Mouse (Mus musculus) heart, adult 2 months (tissue): ENCODE data around the gene Shtn1. TPM values are rescaled to one million over a fixed set of nuclear protein-coding genes. Genes with fewer than 3 reads are reported as not detected.
A peak's percentile ranks its signal among the peaks of the same experiment; 100 is the strongest.

Source experiments
- DNase-seq, 2 experiments: peaks; one replicate each; pipeline ENCODE4 v3.0.0; 2021
- H3K27ac ChIP-seq: fragments of 200-600 bp; 2 replicates; pipeline ENCODE4 v1.8.1; 2022
- H3K27me3 ChIP-seq: fragments of 200-500 bp; 2 replicates; pipeline ENCODE4 v1.6.1; 2012; ENCODE audit warnings: mild to moderate bottlenecking, low read length, inconsistent platforms, mixed read lengths; ENCODE audit not compliant: control insufficient read depth, insufficient read depth
- H3K36me3 ChIP-seq: fragments of 200-500 bp; 2 replicates; pipeline ENCODE4 v1.6.1; 2012; ENCODE audit warnings: low read length, inconsistent platforms; ENCODE audit not compliant: control insufficient read depth, insufficient read depth
- H3K4me1 ChIP-seq: fragments of 200-500 bp; 2 replicates; pipeline ENCODE4 v1.6.1; 2011; ENCODE audit warnings: low read length; ENCODE audit not compliant: control insufficient read depth, insufficient read depth
- H3K4me3 ChIP-seq: fragments of 200-600 bp; 2 replicates; pipeline ENCODE4 v1.8.1; 2022
- H3K79me2 ChIP-seq: fragments of 200-500 bp; replicated peaks from 2 replicates; pipeline ENCODE4 v1.6.1; 2012; ENCODE audit warnings: mild to moderate bottlenecking, inconsistent platforms, low read length, moderate library complexity, mixed read lengths; ENCODE audit not compliant: control insufficient read depth, insufficient read depth
- H3K9ac ChIP-seq: fragments of 200-500 bp; 2 replicates; pipeline ENCODE4 v1.6.1; 2012; ENCODE audit warnings: low read depth, mild to moderate bottlenecking, control low read depth, inconsistent platforms, low read length, mixed read lengths
- CTCF ChIP-seq: fragments of 200-600 bp; IDR thresholded peaks from 2 replicates; pipeline ENCODE4 v1.8.1; 2022; ENCODE audit warnings: antibody characterized with exemption, mild to moderate bottlenecking, moderate library complexity
- EP300 ChIP-seq: fragments of 200-500 bp; IDR thresholded peaks from 2 replicates; pipeline ENCODE4 v1.6.1; 2011; ENCODE audit warnings: low read depth, low read length, control low read depth; ENCODE audit not compliant: insufficient read depth
- POLR2A ChIP-seq: fragments of 200-500 bp; IDR thresholded peaks from 2 replicates; pipeline ENCODE4 v1.6.1; 2011; ENCODE audit warnings: mild to moderate bottlenecking, low read depth, low read length, control low read depth; ENCODE audit not compliant: insufficient read depth
- WGBS: fragments of 180-500 bp; shearing (Covaris S2); methylation state at CpG from one replicate; pipeline ENCODE4 v1.1.7; 2018; 5-methylcytosine and 5-hydroxymethylcytosine counted together
- intact Hi-C: fragments of 180-260 bp; cut with DNase I; formaldehyde crosslinking; loops from one replicate; pipeline ENCODE4 v1.15.1; 2025
- polyA plus RNA-seq: library from polyadenylated mRNA; depleted of rRNA; stranded (reverse); fragments of >200 nt; gene quantifications from 2 replicates; pipeline ENCODE4 v1.2.3, GENCODE M21; 2012
- total RNA-seq, 2 experiments: library from RNA; stranded (reverse); gene quantifications; 2 replicates each; pipeline ENCODE4 v1.2.3; 2021

Gene Shtn1
- total and polyA plus RNA-seq, 3 experiments: 0.90 to 2.4 (median 2.3) TPM

DNA sequence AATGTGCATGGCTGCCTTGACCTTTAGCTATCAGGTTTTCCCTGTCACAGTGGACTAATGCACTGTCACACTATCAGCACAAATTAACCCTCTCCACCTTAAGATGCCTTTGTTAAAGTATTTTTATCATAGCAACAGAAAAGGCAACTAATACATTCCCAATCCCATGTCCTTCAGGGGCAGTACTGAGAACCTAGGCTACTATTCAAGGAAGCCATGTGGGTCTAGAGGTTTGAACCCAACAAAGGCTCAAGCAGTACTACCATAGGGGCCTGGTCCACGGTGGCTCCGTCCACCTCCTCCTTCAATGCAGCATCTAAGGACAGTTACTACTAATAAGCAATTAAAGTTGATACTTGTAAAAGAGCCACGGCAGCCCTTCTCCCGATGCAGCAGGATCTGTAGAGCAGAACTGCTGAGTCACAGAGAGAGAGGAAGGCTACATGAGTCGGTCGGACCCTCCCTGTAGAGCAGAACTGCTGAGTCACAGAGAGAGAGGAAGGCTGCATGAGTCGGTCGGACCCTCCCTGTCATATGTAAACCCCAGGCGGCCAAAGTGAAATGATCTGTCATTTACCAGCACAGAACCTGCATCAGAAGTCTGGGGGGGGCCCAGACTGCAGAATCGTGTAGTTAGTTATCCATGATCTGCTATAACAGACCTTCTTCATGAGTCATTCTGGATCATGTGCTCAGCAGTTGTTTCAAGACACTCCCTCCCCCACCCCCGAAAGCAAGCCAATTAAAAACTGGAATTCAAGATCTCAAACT, 97.3 kb downstream of the Shtn1 start:
- H3K27ac ChIP-seq: no peak overlapping the region
- no peaks in the 10 kb centered on the region for H3K36me3 ChIP-seq
- 49% methylated on average over 11 of the region's 11 CpGs for WGBS
- no peaks in the 10 kb centered on the region; the same call in 1 of the 2 replicates for H3K27me3 ChIP-seq
- no peaks in the 10 kb centered on the region; the same call in 1 of the 2 replicates for H3K4me1 ChIP-seq
- intact Hi-C loops: no loop called here
- no peak for TF ChIP-seq POLR2A
- TF ChIP-seq CTCF: no peak
- no peak for TF ChIP-seq EP300
- DNase-seq: peak; percentile 8 to 21
- no peak overlapping the region for H3K4me3 ChIP-seq
- H3K9ac ChIP-seq: no peak overlapping the region
- H3K79me2 ChIP-seq: no peaks in the 10 kb centered on the region

DNA sequence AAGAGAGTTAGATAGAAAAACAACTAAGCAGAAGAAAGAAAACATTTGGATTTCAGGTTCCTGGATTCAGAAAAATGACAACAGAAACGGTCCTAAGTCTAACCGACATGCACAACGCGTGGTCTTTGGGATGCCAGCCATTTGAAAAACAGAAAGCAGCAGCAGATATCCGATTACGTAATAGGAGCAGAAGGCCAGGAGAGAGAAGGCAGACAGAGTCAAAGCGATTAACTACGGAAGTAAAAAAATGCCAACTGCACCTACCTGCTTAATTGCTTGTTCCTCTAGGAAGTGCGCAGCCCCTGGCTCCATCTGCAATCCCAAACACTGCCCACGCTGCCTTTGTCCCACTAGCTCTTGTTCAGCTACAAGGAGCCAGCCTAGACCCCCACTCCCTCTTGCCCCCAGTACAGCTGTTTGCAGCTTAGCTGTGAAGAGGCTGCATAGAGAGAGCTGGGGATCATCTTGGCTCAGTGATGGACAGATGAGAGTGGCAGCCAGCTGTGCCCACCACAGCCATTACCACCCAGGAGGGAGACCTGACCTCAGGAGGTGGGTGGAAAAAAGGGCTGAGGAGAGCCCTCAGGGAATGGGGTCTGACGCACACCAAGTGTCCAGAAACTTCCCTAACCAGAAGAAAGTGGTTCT, 100.6 kb downstream of the Shtn1 start:
- no peak for DNase-seq
- Histone ChIP-seq H3K27ac (no peak overlapping the region), H3K4me3 (no peak overlapping the region), H3K36me3 (no peaks in the 10 kb centered on the region), H3K79me2 (no peaks in the 10 kb centered on the region), H3K4me1 (no peaks in the 10 kb centered on the region; the same call in 1 of the 2 replicates), H3K9ac (no peak overlapping the region), H3K27me3 (no peaks in the 10 kb centered on the region; the same call in 1 of the 2 replicates)
- WGBS: 77% methylated on average over 11 of the region's 11 CpGs
- intact Hi-C loops: no loop called here
- TF ChIP-seq CTCF (no peak), POLR2A (no peak), EP300 (no peak)

DNA sequence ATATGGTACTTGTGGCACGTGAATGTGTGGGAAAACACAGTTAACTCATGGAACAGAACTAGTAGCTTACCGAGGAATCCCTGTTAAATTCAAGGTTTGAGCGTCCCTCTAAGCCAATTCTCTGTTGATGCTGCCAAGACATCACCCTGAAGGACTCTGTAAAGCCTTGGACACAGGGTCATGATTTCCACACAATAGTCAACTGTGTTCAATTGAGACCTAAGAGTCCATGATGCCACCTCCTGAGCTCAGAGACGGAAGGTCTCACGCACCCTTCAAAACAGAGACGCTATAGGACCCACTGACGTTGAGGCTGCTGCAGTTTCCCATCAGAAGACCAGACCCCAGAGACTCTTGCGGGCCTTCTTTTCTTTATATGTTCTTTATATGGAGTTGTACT, 101.8 kb downstream of the Shtn1 start:
- intact Hi-C loops: no loop called here
- Histone ChIP-seq H3K79me2 (no peaks in the 10 kb centered on the region), H3K27me3 (no peaks in the 10 kb centered on the region; the same call in 1 of the 2 replicates), H3K4me3 (no peak overlapping the region), H3K9ac (no peak overlapping the region), H3K27ac (no peak overlapping the region), H3K36me3 (no peaks in the 10 kb centered on the region), H3K4me1 (no peaks in the 10 kb centered on the region; the same call in 1 of the 2 replicates)
- WGBS: 87% methylated on average over 8 of the region's 8 CpGs
- TF ChIP-seq CTCF (no peak), EP300 (no peak), POLR2A (no peak)
- DNase-seq: no peak

- intact Hi-C loops: no loop called here
- H3K36me3 ChIP-seq: no peaks in the 10 kb centered on the region
- H3K27me3 ChIP-seq: peaks cover 2% of the 10 kb centered on the region; the same call in 1 of the 2 replicates
- no peak overlapping the region for H3K27ac ChIP-seq
- H3K9ac ChIP-seq: no peak overlapping the region
- H3K79me2 ChIP-seq: no peaks in the 10 kb centered on the region
- no peaks in the 10 kb centered on the region for H3K4me1 ChIP-seq
- no peak overlapping the region for H3K4me3 ChIP-seq
- no peak for DNase-seq
- 85% methylated on average over 13 of the region's 13 CpGs for WGBS
- TF ChIP-seq CTCF (no peak), EP300 (no peak), POLR2A (no peak)
Measured at GRCm38 (mm10) chr19:58970826-58971225, 105.1 kb downstream of the Shtn1 start.

DNA sequence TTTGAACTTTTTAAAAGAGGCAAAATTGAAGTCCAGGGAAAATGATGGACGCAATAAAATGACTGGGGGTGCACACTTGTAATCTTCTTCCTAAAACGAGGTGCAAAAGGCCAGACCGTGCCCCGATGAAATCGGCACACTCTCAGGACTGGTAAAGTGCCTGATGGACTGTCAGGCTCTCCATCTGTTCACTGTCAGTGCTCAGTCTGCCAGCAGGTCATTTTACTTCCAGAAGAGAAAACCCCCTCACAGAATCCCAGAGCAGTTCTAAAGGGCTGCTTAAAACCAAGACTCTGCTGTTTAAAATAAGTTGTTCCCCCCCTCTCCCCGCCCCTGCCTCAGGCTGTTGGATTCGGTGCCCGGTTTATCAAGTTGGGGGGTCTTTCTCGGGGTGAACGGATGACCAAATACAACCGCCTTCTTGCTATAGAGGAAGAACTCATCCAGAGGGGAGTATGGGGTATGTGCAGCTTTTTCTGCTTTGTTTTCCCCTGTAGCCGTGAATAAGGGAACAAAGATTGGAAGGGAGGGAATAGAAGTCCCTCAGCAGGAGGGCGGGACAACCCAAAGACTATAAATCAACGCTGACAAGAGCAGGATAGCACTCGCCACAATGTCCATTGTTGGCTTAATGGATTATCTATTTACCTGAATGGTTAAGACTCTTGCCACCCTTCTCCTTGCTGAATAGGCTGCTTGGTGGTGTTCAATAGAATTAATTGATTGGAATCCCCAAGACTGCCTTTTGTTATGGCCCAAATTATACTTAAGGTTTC, 107.0 kb downstream of the Shtn1 start:
- 51% methylated on average over 15 of the region's 15 CpGs for WGBS
- no peaks in the 10 kb centered on the region for H3K79me2 ChIP-seq
- TF ChIP-seq EP300: no peak
- TF ChIP-seq CTCF: no peak
- no peak for TF ChIP-seq POLR2A
- no peaks in the 10 kb centered on the region for H3K4me1 ChIP-seq
- H3K4me3 ChIP-seq: no peak overlapping the region
- H3K27ac ChIP-seq: no peak overlapping the region
- peaks cover 2% of the 10 kb centered on the region; the same call in 1 of the 2 replicates for H3K27me3 ChIP-seq
- intact Hi-C loops: no loop called here
- no peak for DNase-seq
- H3K36me3 ChIP-seq: no peaks in the 10 kb centered on the region
- no peak overlapping the region for H3K9ac ChIP-seq
